Comparison of ENCODE assay signal across 9 mouse cellular contexts in genomic region chr4:136924529-136924928, GRCm38 (mm10). TPM values are rescaled to one million over a fixed set of nuclear protein-coding genes. Genes with fewer than 3 reads are reported as not detected.
DNase-seq lines count a peak whose midpoint lies in the region; ATAC-seq lines count a peak whose summit lies in the region.
"Had no signal": no experiment of that assay in that cellular context is flagged by ENCODE, and none has a peak within 500 bp of the region (broad histone marks: within the 10 kb centered on the region; RNA-seq: fewer than 3 reads in every experiment).

No protein-coding gene starts in this region.

- no peak overlapping the region for H3K4me3 ChIP-seq in forebrain, embryonic 15.5 days
- H3K4me3 ChIP-seq: midbrain, embryonic 12.5 days had no signal

- DNase-seq in spleen, postnatal 10 days (ENCODE audit: low spot score in 2 of 2) = peak; percentile 19 to 66
- no peak for DNase-seq in spleen, adult 12 weeks (ENCODE audit: low spot score)
- peak; percentile 82 for DNase-seq in adrenal gland, postnatal 14 days
- DNase-seq in heart, postnatal 4 days = peak; percentile 85
- DNase-seq in lung, postnatal 10 days = peak; percentile 76
- peak; percentile 31 to 44 for DNase-seq in thymus, postnatal 36 days
- no peak for DNase-seq in right cerebral cortex, postnatal 36 days (ENCODE audit: low spot score in 2 of 2)

- no peak overlapping the region for H3K27ac ChIP-seq in forebrain, embryonic 15.5 days (replicated peaks)
- H3K27ac ChIP-seq: midbrain, embryonic 12.5 days had no signal

- no peaks in the 10 kb centered on the region for H3K4me1 ChIP-seq in forebrain, embryonic 15.5 days

- WGBS in forebrain, embryonic 15.5 days = 7% methylated on average over 6 of the region's 6 CpGs

- H3K9ac ChIP-seq in forebrain, embryonic 15.5 days (replicated peaks) = no peak overlapping the region
- H3K9ac ChIP-seq: midbrain, embryonic 12.5 days had no signal

- H3K36me3 ChIP-seq in forebrain, embryonic 15.5 days = no peaks in the 10 kb centered on the region
- H3K36me3 ChIP-seq: midbrain, embryonic 12.5 days had no signal

- ATAC-seq in forebrain, embryonic 15.5 days (replicated peaks) = no peak

- H3K4me2 ChIP-seq in forebrain, embryonic 15.5 days (replicated peaks) = no peak overlapping the region
- H3K4me2 ChIP-seq: midbrain, embryonic 12.5 days had no signal

- no peaks in the 10 kb centered on the region for H3K9me3 ChIP-seq in forebrain, embryonic 15.5 days
- H3K9me3 ChIP-seq: midbrain, embryonic 12.5 days had no signal

- H3K27me3 ChIP-seq in forebrain, embryonic 15.5 days = peaks cover 24% of the 10 kb centered on the region

RNA-seq across cellular contexts. Expression of gene C1qa, which starts 25.9 kb away (rescaled TPM):
- 30.2 and 31.6 TPM in 2 replicates for total RNA-seq in adrenal gland, postnatal 14 days (2021)
- 10 to 100 TPM; 14.5 to 14.7 TPM for total RNA-seq in heart, postnatal 4 days (2021)
- 22.0 and 23.3 TPM in 2 replicates for polyA plus RNA-seq in forebrain, embryonic 15.5 days (2015; fragmentation: Nextera tagmentation; extraction: Ambion mirVana)

RNA-seq across cellular contexts. Expression of gene C1qc, which starts 31.7 kb away (rescaled TPM):
- total RNA-seq in adrenal gland, postnatal 14 days (2021) = 23.6 and 28.0 TPM in 2 replicates
- 10 to 100 TPM; 11.5 to 13.8 TPM for total RNA-seq in heart, postnatal 4 days (2021)
- polyA plus RNA-seq in forebrain, embryonic 15.5 days (2015; fragmentation: Nextera tagmentation; extraction: Ambion mirVana) = 18.8 and 20.7 TPM in 2 replicates

RNA-seq across cellular contexts. Expression of gene Epha8, which starts 32.1 kb away (rescaled TPM):
- 0.11 and 0.26 TPM in 2 replicates for total RNA-seq in adrenal gland, postnatal 14 days (2021)
- total RNA-seq in heart, postnatal 4 days (2021) = not detected
- polyA plus RNA-seq in forebrain, embryonic 15.5 days (2015; fragmentation: Nextera tagmentation; extraction: Ambion mirVana) = 4.6 and 5.1 TPM in 2 replicates

RNA-seq across cellular contexts. Expression of gene C1qb, which starts 38.5 kb away (rescaled TPM):
- total RNA-seq in adrenal gland, postnatal 14 days (2021) = 28.1 and 31.7 TPM in 2 replicates
- total RNA-seq in heart, postnatal 4 days (2021) = 10 to 100 TPM; 14.6 to 17.9 TPM
- polyA plus RNA-seq in forebrain, embryonic 15.5 days (2015; fragmentation: Nextera tagmentation; extraction: Ambion mirVana) = 28.2 and 30.5 TPM in 2 replicates

Comparison
In these comparisons a context has a peak if more than half of its experiments do, and no peak if none do; other contexts are left out.
1. DNase-seq: peak in spleen, postnatal 10 days (2 of 2), adrenal gland, postnatal 14 days (single experiment), heart, postnatal 4 days (single experiment), lung, postnatal 10 days (single experiment) and thymus, postnatal 36 days (2 of 2); none in spleen, adult 12 weeks (single experiment) and right cerebral cortex, postnatal 36 days (0 of 2).